Mouse (Mus musculus) heart, embryonic 13.5 days (tissue): ENCODE data around the gene Mamstr. TPM values are rescaled to one million over a fixed set of nuclear protein-coding genes. Genes with fewer than 3 reads are reported as not detected.
A peak's percentile ranks its signal among the peaks of the same experiment; 100 is the strongest.

Experiments used
- ATAC-seq: fragments of 200-750 bp; cut with Nextera tagmentation; 2 replicates; pipeline ENCODE4 v1.8.0; 2017; ENCODE audit warnings: moderate TSS enrichment; ENCODE audit not compliant: insufficient number of reproducible peaks, low FRiP score, low TSS enrichment; ENCODE audit errors: extremely low read depth
- H3K27ac ChIP-seq: fragments of 300-500 bp; sonication (generic); replicated peaks from 2 replicates; pipeline ENCODE4 v1.5.1; 2015; ENCODE audit warnings: moderate library complexity, mild to moderate bottlenecking, inconsistent platforms
- H3K27me3 ChIP-seq: fragments of 300-500 bp; sonication (generic); replicated peaks from 2 replicates; pipeline ENCODE4 v1.6.1; 2015; ENCODE audit warnings: mild to moderate bottlenecking, inconsistent platforms
- H3K36me3 ChIP-seq: fragments of 300-500 bp; sonication (generic); 2 replicates; pipeline ENCODE4 v1.6.1; 2015; ENCODE audit warnings: mild to moderate bottlenecking, inconsistent platforms
- H3K4me1 ChIP-seq: fragments of 300-500 bp; sonication (generic); 2 replicates; pipeline ENCODE4 v1.6.1; 2015; ENCODE audit warnings: inconsistent platforms
- H3K4me2 ChIP-seq: fragments of 300-500 bp; sonication (generic); 2 replicates; pipeline ENCODE4 v1.6.1; 2015; ENCODE audit warnings: inconsistent platforms, mild to moderate bottlenecking, moderate library complexity
- H3K4me3 ChIP-seq: fragments of 300-500 bp; sonication (generic); 2 replicates; pipeline ENCODE4 v1.5.1; 2015; ENCODE audit warnings: moderate library complexity, mild to moderate bottlenecking, inconsistent platforms
- H3K9ac ChIP-seq: fragments of 300-500 bp; sonication (generic); 2 replicates; pipeline ENCODE4 v1.6.1; 2015; ENCODE audit warnings: inconsistent platforms, mild to moderate bottlenecking, moderate library complexity
- H3K9me3 ChIP-seq: fragments of 300-500 bp; sonication (generic); 2 replicates; pipeline ENCODE4 v1.6.1; 2016; ENCODE audit warnings: inconsistent platforms
- WGBS: fragments of 180-500 bp; shearing (Covaris S2); methylation state at CpG from one replicate; pipeline ENCODE4 v1.1.7; 2015; ENCODE audit warnings: mixed read lengths; 5-methylcytosine and 5-hydroxymethylcytosine counted together
- polyA plus RNA-seq: library from polyadenylated mRNA; unstranded; fragments of >200 nt; fragmentation: Nextera tagmentation; extraction: Ambion mirVana; gene quantifications from 2 replicates; pipeline ENCODE4 v1.2.1, GENCODE M21; 2015

Gene Mamstr
- 3.3 and 5.0 TPM in 2 replicates for polyA plus RNA-seq

DNA sequence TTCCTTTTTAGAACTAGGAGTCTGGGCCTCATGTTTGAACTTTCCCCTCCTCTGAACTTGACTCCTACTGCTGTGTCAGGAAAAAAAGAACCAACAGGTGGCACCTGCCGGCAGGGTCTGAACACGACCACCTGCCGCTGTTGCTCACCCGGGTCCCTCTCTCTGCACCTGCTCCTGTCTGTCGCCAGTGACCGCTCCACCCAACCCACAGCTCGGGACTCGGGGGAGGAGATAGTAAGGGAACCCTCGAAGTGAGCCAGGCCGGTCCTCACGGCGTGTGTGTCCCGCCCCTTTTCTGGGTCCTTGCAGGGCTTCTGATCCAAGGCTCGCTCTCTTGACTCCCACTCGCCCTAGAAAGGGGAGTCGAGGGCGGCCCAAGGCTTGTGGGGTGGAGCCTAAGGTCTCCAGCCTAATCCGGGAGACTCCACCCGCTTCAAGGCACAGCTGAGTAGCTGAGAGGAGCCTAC is at the start of gene Mamstr:
Gene Mamstr (plus strand): TSS at position 417 of the 467 bp plus-strand sequence.
- Histone ChIP-seq H3K36me3 (peaks cover 15% of the 10 kb centered on the region), H3K4me2 (peak within 1 kb of the TSS; percentile 66), H3K9ac (peak within 1 kb of the TSS; percentile 47; the same call in 1 of the 2 replicates), H3K4me1 (peaks cover 74% of the 10 kb centered on the region), H3K9me3 (no peaks in the 10 kb centered on the region), H3K4me3 (no peak within 1 kb of the TSS), H3K27me3 (no peaks in the 10 kb centered on the region; the same call in 1 of the 2 replicates), H3K27ac (peak within 1 kb of the TSS; percentile 22; the same call in 1 of the 2 replicates)
- WGBS = 29% methylated on average over 19 of the region's 19 CpGs
- ATAC-seq = no peak

DNA sequence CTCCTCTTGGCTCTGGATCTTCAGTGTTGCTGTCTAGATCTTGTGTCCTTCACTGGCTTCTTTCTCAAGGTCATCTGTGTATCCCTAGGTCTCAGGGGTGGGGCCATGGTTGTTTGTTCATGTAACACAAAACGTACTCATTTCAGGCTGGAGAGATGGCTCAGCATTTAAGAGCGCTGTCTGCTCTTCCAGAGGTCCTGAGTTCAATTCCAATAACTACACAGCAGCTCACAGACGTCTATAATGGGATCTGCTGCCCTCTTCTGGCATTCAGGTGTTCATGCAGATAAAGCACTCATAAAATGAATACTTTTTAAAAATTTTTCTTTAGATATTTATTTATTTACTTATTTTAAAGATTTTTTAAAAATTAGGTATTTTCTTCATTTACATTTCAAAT is 48.9 kb upstream of the Mamstr start:
- peaks cover 23% of the 10 kb centered on the region for H3K36me3 ChIP-seq
- WGBS = 62% methylated on average over 3 of the region's 3 CpGs
- H3K9ac ChIP-seq = no peak overlapping the region
- H3K9me3 ChIP-seq = no peaks in the 10 kb centered on the region
- no peak overlapping the region for H3K4me2 ChIP-seq
- H3K4me1 ChIP-seq = peaks cover 9% of the 10 kb centered on the region; the same call in 1 of the 2 replicates
- H3K27ac ChIP-seq = no peak overlapping the region
- no peak for ATAC-seq
- no peaks in the 10 kb centered on the region for H3K27me3 ChIP-seq
- no peak overlapping the region for H3K4me3 ChIP-seq

DNA sequence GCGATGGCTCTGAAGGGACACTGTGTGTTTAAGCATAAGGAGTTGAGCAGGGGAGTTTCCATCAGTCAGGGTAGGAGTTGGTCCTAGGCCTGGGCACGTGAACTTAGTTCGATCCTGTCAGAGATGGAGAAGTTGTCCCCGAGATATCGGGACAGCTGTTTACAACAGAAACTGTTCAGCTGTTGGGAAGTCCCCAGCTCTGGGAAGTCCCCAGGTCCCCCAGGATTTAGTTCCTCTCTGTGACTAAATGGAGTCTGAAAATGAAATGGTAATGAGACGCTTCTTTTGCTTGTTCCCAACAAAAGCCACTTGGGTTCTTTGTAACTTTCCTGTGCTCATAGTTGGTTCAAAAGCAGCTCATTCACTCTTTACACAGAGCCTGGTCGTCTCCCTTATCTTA is 47.9 kb upstream of the Mamstr start:
- Histone ChIP-seq H3K9ac (no peak overlapping the region), H3K27ac (no peak overlapping the region), H3K36me3 (peaks cover 14% of the 10 kb centered on the region), H3K4me2 (no peak overlapping the region), H3K4me3 (no peak overlapping the region), H3K27me3 (no peaks in the 10 kb centered on the region), H3K4me1 (peaks cover 13% of the 10 kb centered on the region; the same call in 1 of the 2 replicates), H3K9me3 (no peaks in the 10 kb centered on the region)
- WGBS = 78% methylated on average over 7 of the region's 7 CpGs
- no peak for ATAC-seq

DNA sequence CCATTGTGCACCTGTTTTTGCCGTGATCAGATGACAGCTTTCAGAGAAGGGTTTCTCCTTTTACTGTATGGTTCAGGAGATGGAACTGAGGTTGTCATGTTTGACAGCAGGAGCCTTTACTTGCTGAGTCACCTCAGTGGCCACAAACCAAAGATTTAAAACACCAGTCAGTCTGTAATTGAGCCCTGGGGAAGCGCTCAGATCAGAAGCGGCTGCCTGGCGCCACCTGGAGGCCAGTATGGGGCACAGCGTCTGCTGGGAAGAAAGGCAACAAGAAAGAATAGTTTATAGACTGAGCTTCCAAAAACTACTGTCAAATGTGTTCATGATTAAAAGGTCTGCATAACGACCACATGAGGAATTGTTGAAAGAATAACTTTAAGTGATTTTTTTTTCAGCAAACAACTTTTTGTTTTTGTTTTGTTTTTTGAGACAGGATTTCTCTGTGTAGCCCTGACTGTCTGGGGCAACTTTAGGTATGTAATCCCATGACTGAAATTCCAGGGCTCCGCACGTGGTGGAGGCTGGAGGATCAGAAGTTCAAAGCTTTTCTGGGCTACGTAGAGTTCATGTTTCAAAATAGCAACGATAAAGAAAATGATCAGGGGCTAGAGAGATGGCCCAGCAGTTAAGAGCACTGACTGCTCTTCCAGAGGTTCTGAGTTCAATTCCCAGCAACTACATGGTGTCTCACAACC is 46.5 kb upstream of the Mamstr start:
- Histone ChIP-seq H3K36me3 (peaks cover 2% of the 10 kb centered on the region; the same call in 1 of the 2 replicates), H3K27me3 (no peaks in the 10 kb centered on the region), H3K9me3 (no peaks in the 10 kb centered on the region), H3K4me2 (no peak overlapping the region), H3K4me1 (peaks cover 13% of the 10 kb centered on the region; the same call in 1 of the 2 replicates), H3K9ac (no peak overlapping the region), H3K4me3 (no peak overlapping the region), H3K27ac (no peak overlapping the region)
- ATAC-seq = no peak
- 16% methylated on average over 10 of the region's 10 CpGs for WGBS

GRCm38 (mm10) chr7:45595176-45595575 is 44.6 kb upstream of the Mamstr start:
- no peak overlapping the region for H3K27ac ChIP-seq
- no peaks in the 10 kb centered on the region for H3K27me3 ChIP-seq
- H3K9ac ChIP-seq = no peak overlapping the region
- H3K4me2 ChIP-seq = no peak overlapping the region
- no peaks in the 10 kb centered on the region for H3K36me3 ChIP-seq
- H3K4me3 ChIP-seq = no peak overlapping the region
- peaks cover 13% of the 10 kb centered on the region for H3K4me1 ChIP-seq
- ATAC-seq = no peak
- no peaks in the 10 kb centered on the region for H3K9me3 ChIP-seq
- 82% methylated on average over 4 of the region's 4 CpGs for WGBS

GRCm38 (mm10) chr7:45596107-45596506 is 43.7 kb upstream of the Mamstr start:
- no peak overlapping the region for H3K9ac ChIP-seq
- peaks cover 13% of the 10 kb centered on the region for H3K4me1 ChIP-seq
- H3K4me3 ChIP-seq = no peak overlapping the region
- no peak overlapping the region for H3K4me2 ChIP-seq
- no peaks in the 10 kb centered on the region for H3K27me3 ChIP-seq
- no peaks in the 10 kb centered on the region for H3K36me3 ChIP-seq
- WGBS = 53% methylated on average over 1 of the region's 1 CpGs
- H3K27ac ChIP-seq = no peak overlapping the region
- H3K9me3 ChIP-seq = no peaks in the 10 kb centered on the region
- no peak for ATAC-seq

DNA sequence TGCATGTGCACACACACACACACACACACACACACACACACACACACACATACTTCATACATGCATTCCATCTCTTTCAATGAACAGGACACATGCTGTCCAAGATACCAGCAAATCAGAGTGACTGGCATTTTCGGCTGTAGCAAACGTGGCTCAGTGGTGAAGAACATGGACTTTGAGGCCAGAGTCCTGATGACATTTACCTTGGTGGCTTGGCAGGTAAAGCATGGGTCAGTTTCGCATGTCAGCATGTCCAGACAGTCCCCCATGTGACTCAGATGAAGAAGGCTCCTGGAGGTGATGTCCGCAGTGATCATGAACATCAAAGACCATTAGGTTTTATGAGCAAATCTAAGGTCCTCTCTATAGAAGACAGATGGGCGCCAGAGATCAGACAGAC is 42.8 kb upstream of the Mamstr start:
- ATAC-seq = no peak
- 80% methylated on average over 5 of the region's 5 CpGs for WGBS
- peaks cover 13% of the 10 kb centered on the region for H3K4me1 ChIP-seq
- no peaks in the 10 kb centered on the region for H3K36me3 ChIP-seq
- H3K27me3 ChIP-seq = no peaks in the 10 kb centered on the region
- H3K4me2 ChIP-seq = no peak overlapping the region
- no peaks in the 10 kb centered on the region for H3K9me3 ChIP-seq
- H3K27ac ChIP-seq = no peak overlapping the region
- H3K4me3 ChIP-seq = no peak overlapping the region
- H3K9ac ChIP-seq = no peak overlapping the region

GRCm38 (mm10) chr7:45597527-45597926 is 42.2 kb upstream of the Mamstr start:
- ATAC-seq = no peak
- 90% methylated on average over 6 of the region's 6 CpGs for WGBS
- H3K4me3 ChIP-seq = no peak overlapping the region
- no peaks in the 10 kb centered on the region for H3K9me3 ChIP-seq
- H3K4me1 ChIP-seq = peaks cover 13% of the 10 kb centered on the region
- no peaks in the 10 kb centered on the region for H3K27me3 ChIP-seq
- H3K4me2 ChIP-seq = no peak overlapping the region
- no peak overlapping the region for H3K9ac ChIP-seq
- no peak overlapping the region for H3K27ac ChIP-seq
- H3K36me3 ChIP-seq = no peaks in the 10 kb centered on the region

- Histone ChIP-seq H3K4me2 (peak overlapping the region; percentile 39), H3K27me3 (no peaks in the 10 kb centered on the region), H3K4me1 (peaks cover 13% of the 10 kb centered on the region), H3K27ac (no peak overlapping the region), H3K9me3 (no peaks in the 10 kb centered on the region), H3K4me3 (no peak overlapping the region), H3K36me3 (no peaks in the 10 kb centered on the region), H3K9ac (no peak overlapping the region)
- ATAC-seq = no peak
- 35% methylated on average over 18 of the region's 18 CpGs for whole genome bisulfite sequencing
These were observed 40.6 kb upstream of the Mamstr start for GRCm38 (mm10) chr7:45598960-45599879.

DNA sequence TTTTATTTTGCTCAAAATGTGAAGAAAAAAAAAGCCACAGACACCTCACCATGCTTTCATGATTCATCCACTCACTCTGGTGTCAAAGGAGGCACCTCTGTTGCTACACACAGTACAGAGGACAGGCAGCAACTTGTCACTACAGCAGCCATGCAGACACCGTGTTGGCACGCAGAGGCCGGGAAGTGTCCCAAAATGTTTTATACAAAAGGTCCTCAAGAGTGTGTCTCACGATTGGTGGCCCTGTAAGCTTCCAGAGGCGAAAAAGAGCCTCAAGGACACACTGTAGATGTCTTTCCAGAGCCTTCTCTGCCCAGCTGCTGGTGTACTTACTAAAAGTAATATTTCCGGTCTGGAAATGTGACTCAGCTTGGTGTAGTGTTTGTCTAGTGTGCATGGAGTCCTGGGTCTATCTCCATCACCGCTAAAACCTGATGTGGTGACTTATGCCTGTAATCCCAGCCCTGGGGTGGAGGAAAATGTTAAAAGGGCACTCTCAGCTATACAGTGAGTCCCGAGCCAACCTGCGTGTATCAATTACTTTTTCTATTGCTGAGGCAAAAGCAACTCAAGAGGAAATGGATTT is 34.0 kb upstream of the Mamstr start:
- H3K36me3 ChIP-seq = no peaks in the 10 kb centered on the region
- no peak overlapping the region for H3K4me2 ChIP-seq
- no peaks in the 10 kb centered on the region for H3K27me3 ChIP-seq
- H3K9ac ChIP-seq = no peak overlapping the region
- no peak overlapping the region for H3K4me3 ChIP-seq
- no peak for ATAC-seq
- H3K4me1 ChIP-seq = no peaks in the 10 kb centered on the region
- WGBS = 74% methylated on average over 9 of the region's 9 CpGs
- H3K27ac ChIP-seq = no peak overlapping the region
- H3K9me3 ChIP-seq = no peaks in the 10 kb centered on the region

GRCm38 (mm10) chr7:45609511-45609910 is 30.3 kb upstream of the Mamstr start:
- Histone ChIP-seq H3K4me3 (no peak overlapping the region), H3K36me3 (no peaks in the 10 kb centered on the region), H3K27me3 (peaks cover 1% of the 10 kb centered on the region; the same call in 1 of the 2 replicates), H3K4me2 (no peak overlapping the region), H3K9me3 (no peaks in the 10 kb centered on the region), H3K4me1 (no peaks in the 10 kb centered on the region), H3K9ac (no peak overlapping the region), H3K27ac (no peak overlapping the region)
- ATAC-seq = no peak
- 73% methylated on average over 1 of the region's 1 CpGs for WGBS
